ENCODE assay signal across 8 mouse cellular contexts in genomic region chr6:86815436-86815835, GRCm38 (mm10). TPM values are rescaled to one million over a fixed set of nuclear protein-coding genes. Genes with fewer than 3 reads are reported as not detected.
A peak's percentile ranks its signal among the peaks of the same experiment; 100 is the strongest.
DNase-seq lines count a peak whose midpoint lies in the region; ATAC-seq lines count a peak whose summit lies in the region.

No protein-coding gene starts in this region.

- no peak for DNase-seq in kidney, adult 8-10 months
- peak; percentile 82 for DNase-seq in ZHBTc4 (ENCODE audit: low read depth, low spot score)
- DNase-seq in adrenal gland, postnatal 14 days: no peak
- DNase-seq in urinary bladder, postnatal 25 days (ENCODE audit: low spot score): no peak
- DNase-seq in gastrocnemius, adult 8-10 months (ENCODE audit: low spot score in 2 of 2): no peak

- H3K4me2 ChIP-seq in kidney, embryonic 14.5 days (replicated peaks; ENCODE audit: low read depth, low read length): peak overlapping the region; percentile 31
- H3K4me2 ChIP-seq in forebrain, embryonic 13.5 days: peak overlapping the region; percentile 15; the same call in 1 of the 2 replicates
- peak overlapping the region; percentile 21; the same call in 1 of the 2 replicates for H3K4me2 ChIP-seq in midbrain, embryonic 12.5 days (replicated peaks)

- H3K9ac ChIP-seq in kidney, embryonic 14.5 days (ENCODE audit: low read depth, low read length): no peak overlapping the region
- no peak overlapping the region for H3K9ac ChIP-seq in forebrain, embryonic 13.5 days
- H3K9ac ChIP-seq in midbrain, embryonic 12.5 days (replicated peaks): no peak overlapping the region

- no peaks in the 10 kb centered on the region for H3K9me3 ChIP-seq in kidney, embryonic 14.5 days (ENCODE audit: control insufficient read depth, low read length)
- H3K9me3 ChIP-seq in forebrain, embryonic 13.5 days (replicated peaks): no peaks in the 10 kb centered on the region
- no peaks in the 10 kb centered on the region for H3K9me3 ChIP-seq in midbrain, embryonic 12.5 days

- ATAC-seq in kidney, embryonic 14.5 days (ENCODE audit: low FRiP score, low TSS enrichment): no peak
- ATAC-seq in forebrain, embryonic 13.5 days: no peak
- ATAC-seq in midbrain, embryonic 12.5 days (ENCODE audit: low FRiP score, low read depth): no peak

- no peaks in the 10 kb centered on the region for H3K36me3 ChIP-seq in kidney, embryonic 14.5 days (ENCODE audit: control insufficient read depth, insufficient read depth, low read length)
- H3K36me3 ChIP-seq in forebrain, embryonic 13.5 days (ENCODE audit: poor library complexity, severe bottlenecking): no peaks in the 10 kb centered on the region
- no peaks in the 10 kb centered on the region for H3K36me3 ChIP-seq in midbrain, embryonic 12.5 days

- peaks cover 7% of the 10 kb centered on the region for H3K4me1 ChIP-seq in kidney, embryonic 14.5 days (ENCODE audit: control insufficient read depth, insufficient read depth, low read length)
- H3K4me1 ChIP-seq in forebrain, embryonic 13.5 days: peaks cover 10% of the 10 kb centered on the region
- H3K4me1 ChIP-seq in midbrain, embryonic 12.5 days: peaks cover 9% of the 10 kb centered on the region

- 4% methylated on average over 7 of the region's 7 CpGs for WGBS in kidney, embryonic 14.5 days
- WGBS in forebrain, embryonic 13.5 days: 6% methylated on average over 7 of the region's 7 CpGs
- 2% methylated on average over 7 of the region's 7 CpGs for WGBS in midbrain, embryonic 12.5 days

- H3K27ac ChIP-seq in kidney, embryonic 14.5 days (ENCODE audit: low read depth, low read length): no peak overlapping the region
- no peak overlapping the region for H3K27ac ChIP-seq in forebrain, embryonic 13.5 days
- H3K27ac ChIP-seq in midbrain, embryonic 12.5 days (replicated peaks): no peak overlapping the region

- no peaks in the 10 kb centered on the region for H3K27me3 ChIP-seq in kidney, embryonic 14.5 days (ENCODE audit: control insufficient read depth, insufficient read depth, low read length)
- no peaks in the 10 kb centered on the region for H3K27me3 ChIP-seq in forebrain, embryonic 13.5 days
- H3K27me3 ChIP-seq in midbrain, embryonic 12.5 days: no peaks in the 10 kb centered on the region

- H3K4me3 ChIP-seq in kidney, embryonic 14.5 days (ENCODE audit: low read length): peak overlapping the region; percentile 19
- no peak overlapping the region for H3K4me3 ChIP-seq in forebrain, embryonic 13.5 days
- no peak overlapping the region for H3K4me3 ChIP-seq in midbrain, embryonic 12.5 days

RNA-seq across cellular contexts. Expression of gene Anxa4, which starts 22.1 kb away (rescaled TPM):
- 28.1 and 34.7 TPM in 2 replicates for polyA plus RNA-seq in kidney, embryonic 14.5 days (2014; fragmentation: Nextera tagmentation; extraction: Ambion mirVana)
- 2.9 and 3.2 TPM in 2 replicates for polyA plus RNA-seq in forebrain, embryonic 13.5 days (2015; fragmentation: Nextera tagmentation; extraction: Ambion mirVana)
- polyA plus RNA-seq in midbrain, embryonic 12.5 days (2016; fragmentation: Nextera tagmentation; extraction: Ambion mirVana): 6.1 and 6.2 TPM in 2 replicates
- total RNA-seq in adrenal gland, postnatal 14 days (2021): 54.6 and 55.5 TPM in 2 replicates
- total RNA-seq in gastrocnemius, adult 8-10 months (2022): 10 to 100 TPM; 14.2 to 26.6 (median 21.2) TPM

RNA-seq across cellular contexts. Expression of gene Aak1, which starts 33.9 kb away (rescaled TPM):
- polyA plus RNA-seq in kidney, embryonic 14.5 days (2014; fragmentation: Nextera tagmentation; extraction: Ambion mirVana): 11.2 and 18.2 TPM in 2 replicates
- 21.3 and 24.3 TPM in 2 replicates for polyA plus RNA-seq in forebrain, embryonic 13.5 days (2015; fragmentation: Nextera tagmentation; extraction: Ambion mirVana)
- 30.6 and 35.8 TPM in 2 replicates for polyA plus RNA-seq in midbrain, embryonic 12.5 days (2016; fragmentation: Nextera tagmentation; extraction: Ambion mirVana)
- total RNA-seq in adrenal gland, postnatal 14 days (2021): 81.9 and 88.8 TPM in 2 replicates
- 10 to 100 TPM; 33.1 to 53.8 (median 37.8) TPM for total RNA-seq in gastrocnemius, adult 8-10 months (2022)
